Mouse (Mus musculus): ENCODE results near the gene Atxn7l1.

- TF ChIP-seq MYOD1 (IDR thresholded peaks at IDR 0.05; ENCODE audit: control insufficient read depth in 1 of 3, insufficient read length in 2 of 3, low read depth in 2 of 3) (no peak), POLR2AphosphoS2 (IDR thresholded peaks at IDR 0.05; ENCODE audit: insufficient read length, low read depth) (no peak), POLR2A (IDR thresholded peaks at IDR 0.05; ENCODE audit: insufficient read length, low read depth) (no peak), E2F4 (IDR thresholded peaks at IDR 0.05; ENCODE audit: insufficient read depth) (no peak), USF1 (IDR thresholded peaks at IDR 0.05; ENCODE audit: low read depth) (no peak), TCF12 (IDR thresholded peaks at IDR 0.05; ENCODE audit: insufficient read depth, poor library complexity, severe bottlenecking) (no peak), REST (IDR thresholded peaks at IDR 0.05; ENCODE audit: insufficient read depth, insufficient read length) (no peak)
Measured at GRCm38 (mm10) chr12:33180421-33180820, 32.9 kb downstream of the Atxn7l1 start.

Measured in myocyte (in vitro differentiated cells).